Comparison of ENCODE assay signal across 10 mouse cellular contexts in genomic region chr4:45142411-45142810, GRCm38 (mm10). TPM values are rescaled to one million over a fixed set of nuclear protein-coding genes. Genes with fewer than 3 reads are reported as not detected.
DNase-seq lines count a peak whose midpoint lies in the region; ATAC-seq and TF ChIP-seq lines count a peak whose summit lies in the region.
"Had no signal": no experiment of that assay in that cellular context is flagged by ENCODE, and none has a peak within 500 bp of the region (broad histone marks: within the 10 kb centered on the region; RNA-seq: fewer than 3 reads in every experiment).

No protein-coding gene starts in this region.

- no peak overlapping the region for H3K4me3 ChIP-seq in embryonic facial prominence, embryonic 13.5 days
- H3K4me3 ChIP-seq in hindbrain, postnatal 0 days (ENCODE audit: low read length): no peak overlapping the region
- no peak overlapping the region for H3K4me3 ChIP-seq in myocyte
- H3K4me3 ChIP-seq: lung, embryonic 15.5 days had no signal

- no peak for TF ChIP-seq CTCF in hindbrain, postnatal 0 days (IDR thresholded peaks at IDR 0.05; ENCODE audit: low read depth)

- H3K27ac ChIP-seq in embryonic facial prominence, embryonic 13.5 days: no peak overlapping the region
- H3K27ac ChIP-seq in hindbrain, postnatal 0 days: peak overlapping the region; percentile 51; the same call in 1 of the 2 replicates
- H3K27ac ChIP-seq: lung, embryonic 15.5 days had no signal

- H3K9me3 ChIP-seq in embryonic facial prominence, embryonic 13.5 days: no peaks in the 10 kb centered on the region
- H3K9me3 ChIP-seq in hindbrain, postnatal 0 days (ENCODE audit: low read length): no peaks in the 10 kb centered on the region
- H3K9me3 ChIP-seq: lung, embryonic 15.5 days had no signal

- no peak for ATAC-seq in embryonic facial prominence, embryonic 13.5 days (ENCODE audit: insufficient number of reproducible peaks, insufficient read depth, low FRiP score, low TSS enrichment, low read depth)
- peak; percentile 93 for ATAC-seq in hindbrain, postnatal 0 days

- H3ac ChIP-seq in myocyte (ENCODE audit: control insufficient read depth, insufficient read length): no peak overlapping the region

- no peak overlapping the region for H3K9ac ChIP-seq in embryonic facial prominence, embryonic 13.5 days
- H3K9ac ChIP-seq in hindbrain, postnatal 0 days (replicated peaks; ENCODE audit: low read length): no peak overlapping the region
- H3K9ac ChIP-seq: lung, embryonic 15.5 days had no signal

- peaks cover 8% of the 10 kb centered on the region; the same call in 1 of the 2 replicates for H3K27me3 ChIP-seq in embryonic facial prominence, embryonic 13.5 days
- no peaks in the 10 kb centered on the region; the same call in 1 of the 2 replicates for H3K27me3 ChIP-seq in hindbrain, postnatal 0 days (ENCODE audit: insufficient read depth, low read length)
- no peaks in the 10 kb centered on the region for H3K27me3 ChIP-seq in myocyte (ENCODE audit: control insufficient read depth, insufficient read depth, insufficient read length)
- H3K27me3 ChIP-seq: lung, embryonic 15.5 days had no signal

- no peaks in the 10 kb centered on the region for H3K79me2 ChIP-seq in myocyte (ENCODE audit: control insufficient read depth, insufficient read depth)

- DNase-seq in layer of hippocampus, adult 11-12 months (ENCODE audit: low spot score): peak; percentile 50
- no peak for DNase-seq in layer of hippocampus, postnatal 25 days (ENCODE audit: extremely low spot score in 1 of 2, low spot score in 1 of 2)
- peak; percentile 80 for DNase-seq in hindbrain, postnatal 0 days (ENCODE audit: low spot score)
- DNase-seq in adrenal gland, adult 18-20 months (ENCODE audit: low spot score in 2 of 2): no peak
- no peak for DNase-seq in left cerebral cortex, adult 11 months (ENCODE audit: low spot score)
- no peak for DNase-seq in urinary bladder, postnatal 4 days (ENCODE audit: low spot score in 2 of 2)
- DNase-seq: gastrocnemius, postnatal 36 days had no signal

- H3K4me2 ChIP-seq in embryonic facial prominence, embryonic 13.5 days: peak overlapping the region; percentile 31
- H3K4me2 ChIP-seq in hindbrain, postnatal 0 days (ENCODE audit: low read depth, low read length): peak overlapping the region; percentile 25
- H3K4me2 ChIP-seq in myocyte (ENCODE audit: low read depth): peak overlapping the region; percentile 70
- H3K4me2 ChIP-seq: lung, embryonic 15.5 days had no signal

- H3K36me3 ChIP-seq in embryonic facial prominence, embryonic 13.5 days: no peaks in the 10 kb centered on the region
- H3K36me3 ChIP-seq in hindbrain, postnatal 0 days (ENCODE audit: insufficient read depth, low read length): no peaks in the 10 kb centered on the region
- H3K36me3 ChIP-seq in myocyte (ENCODE audit: control insufficient read depth, insufficient read depth): no peaks in the 10 kb centered on the region
- H3K36me3 ChIP-seq: lung, embryonic 15.5 days had no signal

- WGBS in embryonic facial prominence, embryonic 13.5 days: 22% methylated on average over 11 of the region's 11 CpGs
- WGBS in hindbrain, postnatal 0 days: 18% methylated on average over 11 of the region's 11 CpGs

- peaks cover 16% of the 10 kb centered on the region for H3K4me1 ChIP-seq in embryonic facial prominence, embryonic 13.5 days
- peaks cover 16% of the 10 kb centered on the region for H3K4me1 ChIP-seq in hindbrain, postnatal 0 days (ENCODE audit: insufficient read depth, low read length)
- H3K4me1 ChIP-seq: lung, embryonic 15.5 days had no signal

- TF ChIP-seq POLR2A in myocyte (IDR thresholded peaks at IDR 0.05; ENCODE audit: insufficient read length, low read depth): no peak

TF ChIP-seq in myocyte, 11 proteins besides CTCF, POLR2A, EP300 and RAD21:
- peak in 1 of 3 experiments; percentile 69 for TF ChIP-seq MYOD1 (IDR thresholded peaks at IDR 0.05; ENCODE audit: control insufficient read depth in 1 of 3, insufficient read length in 2 of 3, low read depth in 2 of 3)
- peak; percentile 81 for TF ChIP-seq SRF (IDR thresholded peaks at IDR 0.05; ENCODE audit: control insufficient read depth, insufficient read length, low read depth)
- peak in 1 of 3 experiments; percentile 68 for TF ChIP-seq MYOG (IDR thresholded peaks at IDR 0.05; ENCODE audit: control insufficient read depth in 1 of 3, insufficient read depth in 1 of 3, insufficient read length in 2 of 3, low read depth in 2 of 3)
- no peak for TF ChIP-seq TCF3 (IDR thresholded peaks at IDR 0.05; ENCODE audit: insufficient read length, low read depth)
- no peak for TF ChIP-seq USF1 (IDR thresholded peaks at IDR 0.05; ENCODE audit: low read depth)
TF ChIP-seq in myocyte: peak in this region for 3.

RNA-seq across cellular contexts. Expression of gene Tomm5, which starts 34.5 kb away (rescaled TPM):
- total RNA-seq in layer of hippocampus, postnatal 25 days (2021): 10 to 100 TPM; 62.1 to 76.6 TPM
- polyA plus RNA-seq in embryonic facial prominence, embryonic 13.5 days (2015; fragmentation: Nextera tagmentation; extraction: Ambion mirVana): 209 and 224 TPM in 2 replicates
- 106 and 267 TPM in 2 replicates for total RNA-seq in hindbrain, postnatal 0 days (2014; rRNA removed)
- polyA plus RNA-seq in hindbrain, postnatal 0 days (2015; fragmentation: Nextera tagmentation; extraction: Ambion mirVana): 218 and 219 TPM in 2 replicates
- 311 TPM for polyA plus RNA-seq in myocyte (2012; fragmentation: generic; extraction: Trizol)
- 100 to 1,000 TPM in 1 of 2 experiments, 10 to 100 TPM in 1; 86.0 to 103 TPM for total RNA-seq in adrenal gland, adult 18-20 months (2021)

RNA-seq across cellular contexts. Expression of gene Frmpd1, which starts 42.3 kb away (rescaled TPM):
- total RNA-seq in layer of hippocampus, postnatal 25 days (2021): 10 to 100 TPM; 15.1 to 16.6 TPM
- polyA plus RNA-seq in embryonic facial prominence, embryonic 13.5 days (2015; fragmentation: Nextera tagmentation; extraction: Ambion mirVana): 2.0 and 2.6 TPM in 2 replicates
- 13.8 and 20.5 TPM in 2 replicates for total RNA-seq in hindbrain, postnatal 0 days (2014; rRNA removed)
- 4.6 and 4.8 TPM in 2 replicates for polyA plus RNA-seq in hindbrain, postnatal 0 days (2015; fragmentation: Nextera tagmentation; extraction: Ambion mirVana)
- polyA plus RNA-seq in myocyte (2012; fragmentation: generic; extraction: Trizol): 45.8 TPM
- 1 to 10 TPM; 5.7 to 6.6 TPM for total RNA-seq in adrenal gland, adult 18-20 months (2021)

RNA-seq across cellular contexts. Expression of gene Fbxo10, which starts 58.0 kb away (rescaled TPM):
- 10 to 100 TPM; 41.1 to 44.4 TPM for total RNA-seq in layer of hippocampus, postnatal 25 days (2021)
- polyA plus RNA-seq in embryonic facial prominence, embryonic 13.5 days (2015; fragmentation: Nextera tagmentation; extraction: Ambion mirVana): 19.8 and 20.0 TPM in 2 replicates
- total RNA-seq in hindbrain, postnatal 0 days (2014; rRNA removed): 25.7 and 28.6 TPM in 2 replicates
- 11.4 and 12.5 TPM in 2 replicates for polyA plus RNA-seq in hindbrain, postnatal 0 days (2015; fragmentation: Nextera tagmentation; extraction: Ambion mirVana)
- polyA plus RNA-seq in myocyte (2012; fragmentation: generic; extraction: Trizol): 7.8 TPM
- total RNA-seq in adrenal gland, adult 18-20 months (2021): 1 to 10 TPM; 6.9 to 8.3 TPM

Comparison
In these comparisons a context has a peak if more than half of its experiments do, and no peak if none do; other contexts are left out.
1. DNase-seq: peak in layer of hippocampus, adult 11-12 months (single experiment) and hindbrain, postnatal 0 days (single experiment); none in layer of hippocampus, postnatal 25 days (0 of 2), adrenal gland, adult 18-20 months (0 of 2), left cerebral cortex, adult 11 months (single experiment) and urinary bladder, postnatal 4 days (0 of 2).
2. Peak in every context shown above with its lines, with median percentiles within 50 percentile points of each other: H3K4me2 ChIP-seq.